Mouse (Mus musculus): ENCODE results near the gene Phf11c. TPM values are rescaled to one million over a fixed set of nuclear protein-coding genes. Genes with fewer than 3 reads are reported as not detected.
A peak's percentile ranks its signal among the peaks of the same experiment; 100 is the strongest.
"Not testable (repeated sequence)": the region's sequence is repeated elsewhere in the genome, so short reads cannot be mapped to it uniquely, and the experiment has no call there.

Gene Phf11c
- total and polyA plus RNA-seq, 3 experiments: 0.92 to 1.2 TPM; not detected in 1

- peaks cover 0 to 9% of the 10 kb centered on the region in 2 experiments; a peak in 2 of 4 replicates for H3K36me3 ChIP-seq (ENCODE audit: control insufficient read depth in 1 of 2, insufficient read depth in 2 of 2, low read length in 2 of 2)
- no peak within 1 kb of the TSS for H3K9ac ChIP-seq (ENCODE audit: control insufficient read depth, low read depth, low read length, poor library complexity, severe bottlenecking)
- TF ChIP-seq POLR2AphosphoS5 (IDR thresholded peaks at IDR 0.05; ENCODE audit: borderline replicate concordance, low read depth, low read length) (no peak), MAFK (IDR thresholded peaks at IDR 0.05; ENCODE audit: borderline replicate concordance, low read depth, low read length) (no peak)
- no peaks in the 10 kb centered on the region for H3K79me2 ChIP-seq (ENCODE audit: control insufficient read depth, insufficient read depth, low read length, poor library complexity)
- H3K9me3 ChIP-seq (replicated peaks; ENCODE audit: insufficient read depth, low read length): no peaks in the 10 kb centered on the region
- H3K4me3 ChIP-seq (ENCODE audit: control insufficient read depth in 1 of 2, insufficient read depth in 1 of 2, low read depth in 2 of 2, low read length in 2 of 2): no peak within 1 kb of the TSS
- H3K27me3 ChIP-seq (ENCODE audit: control insufficient read depth in 1 of 2, insufficient read depth in 2 of 2, low read length in 2 of 2): no peaks in the 10 kb centered on the region
- peaks cover 0 to 4% of the 10 kb centered on the region in 2 experiments; a peak in 1 of 4 replicates for H3K4me1 ChIP-seq (ENCODE audit: control insufficient read depth in 1 of 2, insufficient read depth in 2 of 2, low read length in 2 of 2)
- H3K27ac ChIP-seq (ENCODE audit: control insufficient read depth, low read depth, low read length): no peak within 1 kb of the TSS
- no peak for DNase-seq (ENCODE audit: low read depth, low spot score)
These were observed 29.9 kb downstream of the Phf11c start, which contains the start of gene Phf11d for GRCm38 (mm10) chr14:59365244-59365644. Phf11d (minus strand) TSS chr14:59365470.

- H3K4me1 ChIP-seq (ENCODE audit: control insufficient read depth in 1 of 2, insufficient read depth in 2 of 2, low read length in 2 of 2); H3K79me2 ChIP-seq (ENCODE audit: control insufficient read depth, insufficient read depth, low read length, poor library complexity); H3K9ac ChIP-seq (ENCODE audit: control insufficient read depth, low read depth, low read length, poor library complexity, severe bottlenecking); H3K27me3 ChIP-seq (ENCODE audit: control insufficient read depth in 1 of 2, insufficient read depth in 2 of 2, low read length in 2 of 2); H3K9me3 ChIP-seq (replicated peaks; ENCODE audit: insufficient read depth, low read length); H3K27ac ChIP-seq (ENCODE audit: control insufficient read depth, low read depth, low read length); H3K36me3 ChIP-seq (ENCODE audit: control insufficient read depth in 1 of 2, insufficient read depth in 2 of 2, low read length in 2 of 2): not testable (repeated sequence)
- H3K4me3 ChIP-seq (ENCODE audit: control insufficient read depth in 1 of 2, insufficient read depth in 1 of 2, low read depth in 2 of 2, low read length in 2 of 2): peak within 1 kb of the TSS in 1 of 2 experiments; percentile 39; a peak in 1 of 4 replicates
- peak; percentile 10 for DNase-seq (ENCODE audit: low read depth, low spot score)
These were observed 54.0 kb downstream of the Phf11c start, which contains the start of gene Phf11b for GRCm38 (mm10) chr14:59341189-59341588. Phf11b (minus strand) TSS chr14:59341351.

GRCm38 (mm10) chr14:59339541-59339940 is 55.6 kb downstream of the Phf11c start:
- no peaks in the 10 kb centered on the region for H3K79me2 ChIP-seq (ENCODE audit: control insufficient read depth, insufficient read depth, low read length, poor library complexity)
- H3K27ac ChIP-seq (ENCODE audit: control insufficient read depth, low read depth, low read length): no peak overlapping the region
- H3K27me3 ChIP-seq (ENCODE audit: control insufficient read depth in 1 of 2, insufficient read depth in 2 of 2, low read length in 2 of 2): no peaks in the 10 kb centered on the region
- TF ChIP-seq GABPA (IDR thresholded peaks at IDR 0.05; ENCODE audit: low read depth, low read length): no peak
- TF ChIP-seq POLR2AphosphoS2 (IDR thresholded peaks at IDR 0.05; ENCODE audit: low read length): no peak
- TF ChIP-seq SMC3 (IDR thresholded peaks at IDR 0.05; ENCODE audit: low read depth, low read length): no peak
- no peak for TF ChIP-seq POLR2A (IDR thresholded peaks at IDR 0.05; ENCODE audit: control insufficient read depth in 1 of 2, insufficient read depth in 1 of 2, low read depth in 1 of 2, low read length in 2 of 2, poor library complexity in 1 of 2)
- no peak for TF ChIP-seq MAFK (IDR thresholded peaks at IDR 0.05; ENCODE audit: borderline replicate concordance, low read depth, low read length)
- no peak overlapping the region for H3K4me3 ChIP-seq (ENCODE audit: control insufficient read depth in 1 of 2, insufficient read depth in 1 of 2, low read depth in 2 of 2, low read length in 2 of 2)
- no peak overlapping the region for H3K9ac ChIP-seq (ENCODE audit: control insufficient read depth, low read depth, low read length, poor library complexity, severe bottlenecking)
- H3K9me3 ChIP-seq (replicated peaks; ENCODE audit: insufficient read depth, low read length): no peaks in the 10 kb centered on the region
- no peak for DNase-seq (ENCODE audit: low read depth, low spot score)
- H3K36me3 ChIP-seq (ENCODE audit: control insufficient read depth in 1 of 2, insufficient read depth in 2 of 2, low read length in 2 of 2): no peaks in the 10 kb centered on the region
- H3K4me1 ChIP-seq (ENCODE audit: control insufficient read depth in 1 of 2, insufficient read depth in 2 of 2, low read length in 2 of 2): no peaks in the 10 kb centered on the region

- H3K9ac ChIP-seq (ENCODE audit: control insufficient read depth, low read depth, low read length, poor library complexity, severe bottlenecking); DNase-seq (ENCODE audit: low read depth, low spot score); H3K79me2 ChIP-seq (ENCODE audit: control insufficient read depth, insufficient read depth, low read length, poor library complexity); H3K27me3 ChIP-seq (ENCODE audit: control insufficient read depth in 1 of 2, insufficient read depth in 2 of 2, low read length in 2 of 2); H3K9me3 ChIP-seq (replicated peaks; ENCODE audit: insufficient read depth, low read length); H3K4me1 ChIP-seq (ENCODE audit: control insufficient read depth in 1 of 2, insufficient read depth in 2 of 2, low read length in 2 of 2); H3K36me3 ChIP-seq (ENCODE audit: control insufficient read depth in 1 of 2, insufficient read depth in 2 of 2, low read length in 2 of 2); H3K4me3 ChIP-seq (ENCODE audit: control insufficient read depth in 1 of 2, insufficient read depth in 1 of 2, low read depth in 2 of 2, low read length in 2 of 2); H3K27ac ChIP-seq (ENCODE audit: control insufficient read depth, low read depth, low read length): not testable (repeated sequence)
These were observed 59.1 kb downstream of the Phf11c start for GRCm38 (mm10) chr14:59336056-59336455.

Other genes with a start within 250 kb of the Phf11c start
- not detected in 2 replicates for gene Gm5142, start 216.6 kb downstream of the Phf11c start, total RNA-seq (2012; rRNA removed)
- gene Gm5142, start 216.6 kb downstream of the Phf11c start, polyA plus RNA-seq (2012; ENCODE audit: insufficient read depth in 1 of 2, insufficient read length in 2 of 2, low read depth in 1 of 2, low replicate concordance in 2 of 2, missing spikeins in 1 of 2): not detected
- gene Rcbtb1, start 194.2 kb downstream of the Phf11c start, total RNA-seq (2012; rRNA removed): 4.4 and 4.5 TPM in 2 replicates
- 1 to 10 TPM in 1 of 2 experiments, not detected in 1; 6.7 TPM for gene Rcbtb1, start 194.2 kb downstream of the Phf11c start, polyA plus RNA-seq (2012; ENCODE audit: insufficient read depth in 1 of 2, insufficient read length in 2 of 2, low read depth in 1 of 2, low replicate concordance in 2 of 2, missing spikeins in 1 of 2)
- gene Gm6904, start 135.2 kb downstream of the Phf11c start, total RNA-seq (2012; rRNA removed): not detected in 2 replicates
- gene Gm6904, start 135.2 kb downstream of the Phf11c start, polyA plus RNA-seq (2012; ENCODE audit: insufficient read depth in 1 of 2, insufficient read length in 2 of 2, low read depth in 1 of 2, low replicate concordance in 2 of 2, missing spikeins in 1 of 2): not detected
- gene Phf11a, start 97.9 kb downstream of the Phf11c start, total RNA-seq (2012; rRNA removed): not detected in 2 replicates
- gene Phf11a, start 97.9 kb downstream of the Phf11c start, polyA plus RNA-seq (2012; ENCODE audit: insufficient read depth in 1 of 2, insufficient read length in 2 of 2, low read depth in 1 of 2, low replicate concordance in 2 of 2, missing spikeins in 1 of 2): under 1 TPM in 1 of 2 experiments, not detected in 1; 0.25 TPM
- not detected in 2 replicates for gene Phf11b, start 54.0 kb downstream of the Phf11c start, total RNA-seq (2012; rRNA removed)
- gene Phf11b, start 54.0 kb downstream of the Phf11c start, polyA plus RNA-seq (2012; ENCODE audit: insufficient read depth in 1 of 2, insufficient read length in 2 of 2, low read depth in 1 of 2, low replicate concordance in 2 of 2, missing spikeins in 1 of 2): under 1 TPM in 1 of 2 experiments, not detected in 1; 0.35 TPM
- 5.6 and 6.2 TPM in 2 replicates for gene Phf11d, start 29.9 kb downstream of the Phf11c start, total RNA-seq (2012; rRNA removed)
- gene Phf11d, start 29.9 kb downstream of the Phf11c start, polyA plus RNA-seq (2012; ENCODE audit: insufficient read depth in 1 of 2, insufficient read length in 2 of 2, low read depth in 1 of 2, low replicate concordance in 2 of 2, missing spikeins in 1 of 2): 10 to 100 TPM in 1 of 2 experiments, not detected in 1; 19.5 TPM
- 18.3 and 20.2 TPM in 2 replicates for gene Setdb2, start 45.5 kb upstream of the Phf11c start, total RNA-seq (2012; rRNA removed)
- gene Setdb2, start 45.5 kb upstream of the Phf11c start, polyA plus RNA-seq (2012; ENCODE audit: insufficient read depth in 1 of 2, insufficient read length in 2 of 2, low read depth in 1 of 2, low replicate concordance in 2 of 2, missing spikeins in 1 of 2): 10 to 100 TPM in 1 of 2 experiments, not detected in 1; 10.8 TPM
- gene Cab39l, start 45.6 kb upstream of the Phf11c start, total RNA-seq (2012; rRNA removed): 22.6 and 24.2 TPM in 2 replicates
- gene Cab39l, start 45.6 kb upstream of the Phf11c start, polyA plus RNA-seq (2012; ENCODE audit: insufficient read depth in 1 of 2, insufficient read length in 2 of 2, low read depth in 1 of 2, low replicate concordance in 2 of 2, missing spikeins in 1 of 2): 10 to 100 TPM in 1 of 2 experiments, not detected in 1; 34.0 TPM
- gene Cdadc1, start 202.6 kb upstream of the Phf11c start, total RNA-seq (2012; rRNA removed): 13.0 and 16.4 TPM in 2 replicates
- 10 to 100 TPM in 1 of 2 experiments, not detected in 1; 23.8 TPM for gene Cdadc1, start 202.6 kb upstream of the Phf11c start, polyA plus RNA-seq (2012; ENCODE audit: insufficient read depth in 1 of 2, insufficient read length in 2 of 2, low read depth in 1 of 2, low replicate concordance in 2 of 2, missing spikeins in 1 of 2)
- not detected in 2 replicates for gene Shisa2, start 229.9 kb upstream of the Phf11c start, total RNA-seq (2012; rRNA removed)
- gene Shisa2, start 229.9 kb upstream of the Phf11c start, polyA plus RNA-seq (2012; ENCODE audit: insufficient read depth in 1 of 2, insufficient read length in 2 of 2, low read depth in 1 of 2, low replicate concordance in 2 of 2, missing spikeins in 1 of 2): not detected